In genomic region chr14:41001576-41001975, GRCm38 (mm10) we compare ENCODE assay signal across 21 mouse cellular contexts. TPM values are rescaled to one million over a fixed set of nuclear protein-coding genes. Genes with fewer than 3 reads are reported as not detected.
DNase-seq lines count a peak whose midpoint lies in the region; ATAC-seq lines count a peak whose summit lies in the region.
"Had no signal": no experiment of that assay in that cellular context is flagged by ENCODE, and none has a peak within 500 bp of the region (broad histone marks: within the 10 kb centered on the region; RNA-seq: fewer than 3 reads in every experiment).

No protein-coding gene starts in this region.

- peak; percentile 66 for DNase-seq in heart, embryonic 10.5 days (ENCODE audit: low spot score)
- no peak for DNase-seq in heart, adult 9 months (ENCODE audit: low spot score in 2 of 2)
- no peak for DNase-seq in lung, postnatal 14 days
- DNase-seq: adrenal gland, adult 8-10 months; adrenal gland, postnatal 14 days; adrenal gland, postnatal 36 days; cerebellum, adult 11-12 months; cerebellum, adult 2 months; cerebellum, adult 9-10 months; cerebellum, postnatal 10 days; cerebellum, postnatal 25 days; forebrain, postnatal 0 days had no signal

- H3K4me1 ChIP-seq in heart, embryonic 10.5 days = peaks cover 18% of the 10 kb centered on the region
- H3K4me1 ChIP-seq in lung, embryonic 16.5 days (replicated peaks; ENCODE audit: control insufficient read depth, insufficient read depth, low read length) = peaks cover 33% of the 10 kb centered on the region
- peaks cover 17% of the 10 kb centered on the region for H3K4me1 ChIP-seq in midbrain, embryonic 13.5 days (replicated peaks)

- WGBS in heart, embryonic 10.5 days = 77% methylated on average over 5 of the region's 5 CpGs
- 83% methylated on average over 5 of the region's 5 CpGs for WGBS in lung, embryonic 16.5 days
- 93% methylated on average over 5 of the region's 5 CpGs for WGBS in midbrain, embryonic 13.5 days

- H3K9ac ChIP-seq in lung, embryonic 16.5 days (ENCODE audit: low read length) = no peak overlapping the region
- H3K9ac ChIP-seq in midbrain, embryonic 13.5 days (replicated peaks) = no peak overlapping the region
- H3K9ac ChIP-seq: embryonic facial prominence, embryonic 12.5 days; forebrain, embryonic 13.5 days; forebrain, embryonic 15.5 days; forebrain, postnatal 0 days had no signal

- H3K4me2 ChIP-seq in lung, embryonic 16.5 days (ENCODE audit: low read depth, low read length) = no peak overlapping the region
- H3K4me2 ChIP-seq in midbrain, embryonic 13.5 days (replicated peaks) = no peak overlapping the region
- H3K4me2 ChIP-seq: embryonic facial prominence, embryonic 12.5 days; forebrain, embryonic 13.5 days; forebrain, embryonic 15.5 days had no signal

- H3K9me3 ChIP-seq in heart, embryonic 10.5 days = no peaks in the 10 kb centered on the region
- H3K9me3 ChIP-seq in lung, embryonic 16.5 days (ENCODE audit: control insufficient read depth, low read length) = no peaks in the 10 kb centered on the region
- H3K9me3 ChIP-seq in midbrain, embryonic 13.5 days = no peaks in the 10 kb centered on the region
- H3K9me3 ChIP-seq: embryonic facial prominence, embryonic 10.5 days; embryonic facial prominence, embryonic 12.5 days; forebrain, embryonic 13.5 days; forebrain, embryonic 15.5 days; G1E had no signal

- no peaks in the 10 kb centered on the region for H3K27me3 ChIP-seq in heart, embryonic 10.5 days (ENCODE audit: insufficient read depth, poor library complexity, severe bottlenecking)
- no peaks in the 10 kb centered on the region for H3K27me3 ChIP-seq in lung, embryonic 16.5 days (ENCODE audit: control insufficient read depth, insufficient read depth, low read depth, low read length)
- H3K27me3 ChIP-seq in midbrain, embryonic 13.5 days = no peaks in the 10 kb centered on the region; the same call in 1 of the 2 replicates
- H3K27me3 ChIP-seq: forebrain, embryonic 13.5 days; forebrain, embryonic 15.5 days; Patski had no signal

- ATAC-seq in lung, embryonic 16.5 days (ENCODE audit: low read depth) = no peak
- no peak for ATAC-seq in midbrain, embryonic 13.5 days
- ATAC-seq: activated CD4-positive, CD25-positive, alpha-beta regulatory T cell, adult 4 months; forebrain, embryonic 13.5 days; forebrain, embryonic 15.5 days; forebrain, postnatal 0 days; Patski had no signal

- H3K36me3 ChIP-seq in heart, embryonic 10.5 days = peaks cover 36% of the 10 kb centered on the region
- H3K36me3 ChIP-seq in lung, embryonic 16.5 days (ENCODE audit: control insufficient read depth, insufficient read depth, low read length) = peaks cover 14% of the 10 kb centered on the region
- H3K36me3 ChIP-seq in midbrain, embryonic 13.5 days = peaks cover 39% of the 10 kb centered on the region

- no peak overlapping the region for H3K4me3 ChIP-seq in heart, embryonic 10.5 days
- no peak overlapping the region for H3K4me3 ChIP-seq in lung, embryonic 16.5 days (ENCODE audit: low read length)
- H3K4me3 ChIP-seq in midbrain, embryonic 13.5 days (replicated peaks) = no peak overlapping the region
- H3K4me3 ChIP-seq: embryonic facial prominence, embryonic 10.5 days; embryonic facial prominence, embryonic 12.5 days; forebrain, embryonic 13.5 days; forebrain, embryonic 15.5 days had no signal

- H3K27ac ChIP-seq in heart, embryonic 10.5 days = no peak overlapping the region
- H3K27ac ChIP-seq in lung, embryonic 16.5 days (ENCODE audit: low read length) = peak overlapping the region; percentile 62
- no peak overlapping the region for H3K27ac ChIP-seq in midbrain, embryonic 13.5 days
- H3K27ac ChIP-seq: embryonic facial prominence, embryonic 10.5 days; embryonic facial prominence, embryonic 12.5 days; forebrain, embryonic 13.5 days; forebrain, embryonic 15.5 days had no signal

RNA-seq across cellular contexts. Expression of gene Fam213a, which starts 12.0 kb away (rescaled TPM):
- 76.8 and 81.5 TPM in 2 replicates for polyA plus RNA-seq in heart, embryonic 10.5 days (2016; fragmentation: Nextera tagmentation; extraction: Ambion mirVana)
- polyA plus RNA-seq in lung, embryonic 16.5 days (2015; fragmentation: Nextera tagmentation; extraction: Ambion mirVana) = 131 and 132 TPM in 2 replicates
- polyA plus RNA-seq in midbrain, embryonic 13.5 days (2015; fragmentation: Nextera tagmentation; extraction: Ambion mirVana) = 66.9 and 67.2 TPM in 2 replicates

RNA-seq across cellular contexts. Expression of gene Tspan14, which starts 35.0 kb away (rescaled TPM):
- 42.3 and 58.6 TPM in 2 replicates for polyA plus RNA-seq in heart, embryonic 10.5 days (2016; fragmentation: Nextera tagmentation; extraction: Ambion mirVana)
- 104 TPM in 2 replicates for polyA plus RNA-seq in lung, embryonic 16.5 days (2015; fragmentation: Nextera tagmentation; extraction: Ambion mirVana)
- 79.7 and 80.4 TPM in 2 replicates for polyA plus RNA-seq in midbrain, embryonic 13.5 days (2015; fragmentation: Nextera tagmentation; extraction: Ambion mirVana)
